ENCODE assay signal across 12 mouse cellular contexts in the genomic region with DNA sequence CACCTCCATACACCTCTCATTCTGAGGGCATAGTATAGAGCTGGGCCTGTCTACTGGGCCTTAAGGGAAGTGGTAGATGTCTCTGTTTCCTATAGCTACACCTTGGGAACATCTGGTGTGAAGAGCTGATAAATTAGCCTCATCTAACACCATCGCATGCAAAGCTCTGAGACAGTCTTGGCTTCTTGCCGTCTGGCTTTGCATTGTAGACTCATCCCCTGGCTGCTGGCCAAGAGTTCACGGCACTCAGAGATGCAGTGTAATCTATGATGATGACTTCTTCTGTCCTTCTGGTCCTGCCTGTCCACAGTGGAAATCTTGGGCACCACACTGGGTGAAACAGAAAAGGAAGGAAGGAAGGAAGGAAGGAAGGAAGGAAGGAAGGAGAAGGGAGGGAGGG.
DNase-seq lines count a peak whose midpoint lies in the region; ATAC-seq and TF ChIP-seq lines count a peak whose summit lies in the region.
"Had no signal": no experiment of that assay in that cellular context is flagged by ENCODE, and none has a peak within 500 bp of the region (broad histone marks: within the 10 kb centered on the region; RNA-seq: fewer than 3 reads in every experiment).

No protein-coding gene starts in this region.

- CTCF ChIA-PET in Patski (lab: Charles Lee): interaction anchor here (1.0 to 1.3 kb wide), 2 partner anchors 179 to 199 kb away, joined by 3 to 5 read pairs; no protein-coding TSS in a partner anchor

- no peaks in the 10 kb centered on the region for H3K36me3 ChIP-seq in liver, postnatal 0 days (replicated peaks; ENCODE audit: insufficient read depth, low read length)
- no peaks in the 10 kb centered on the region for H3K36me3 ChIP-seq in liver, embryonic 12.5 days
- H3K36me3 ChIP-seq: heart, embryonic 13.5 days; liver, embryonic 15.5 days had no signal

- no peak for TF ChIP-seq CTCF in liver, postnatal 0 days (IDR thresholded peaks at IDR 0.05; ENCODE audit: low read depth)
- TF ChIP-seq CTCF in Patski (IDR thresholded peaks at IDR 0.05): no peak

- H3K9ac ChIP-seq in liver, postnatal 0 days (replicated peaks): no peak overlapping the region
- H3K9ac ChIP-seq in liver, embryonic 12.5 days: no peak overlapping the region
- H3K9ac ChIP-seq: heart, embryonic 13.5 days; liver, embryonic 15.5 days had no signal

- 63% methylated on average over 3 of the region's 3 CpGs for WGBS in liver, postnatal 0 days (ENCODE audit: insufficient replicate concordance)
- 61% methylated on average over 3 of the region's 3 CpGs for WGBS in liver, embryonic 12.5 days (ENCODE audit: insufficient replicate concordance)

- POLR2A ChIA-PET in Patski (lab: Charles Lee): no interaction called here

- 0 out of 2 replicates have a peak, but pooled peaks have one; percentile 19 for ATAC-seq in liver, postnatal 0 days
- ATAC-seq in liver, embryonic 12.5 days: no peak
- ATAC-seq in Patski: no peak
- no peak for ATAC-seq in monocyte, adult 5-6 weeks (replicated peaks; ENCODE audit: insufficient number of reproducible peaks, low FRiP score, low TSS enrichment, poor library complexity, severe bottlenecking)
- ATAC-seq: activated CD4-positive, CD25-positive, alpha-beta regulatory T cell, adult 4 months had no signal

- H3K4me3 ChIP-seq in liver, postnatal 0 days (ENCODE audit: low read depth, low read length): no peak overlapping the region
- H3K4me3 ChIP-seq in liver, embryonic 12.5 days: no peak overlapping the region
- H3K4me3 ChIP-seq: heart, embryonic 13.5 days; liver, embryonic 15.5 days had no signal

- H3K27ac ChIP-seq in liver, postnatal 0 days (ENCODE audit: low read depth): no peak overlapping the region
- no peak overlapping the region for H3K27ac ChIP-seq in liver, embryonic 12.5 days
- H3K27ac ChIP-seq: heart, embryonic 13.5 days; liver, embryonic 15.5 days had no signal

- no peaks in the 10 kb centered on the region for H3K4me1 ChIP-seq in liver, postnatal 0 days (ENCODE audit: insufficient read depth)
- peaks cover 13% of the 10 kb centered on the region; the same call in 1 of the 2 replicates for H3K4me1 ChIP-seq in liver, embryonic 12.5 days
- H3K4me1 ChIP-seq: heart, embryonic 13.5 days; liver, embryonic 15.5 days had no signal

- TF ChIP-seq EP300 in liver, postnatal 0 days (IDR thresholded peaks at IDR 0.05; ENCODE audit: low read depth): no peak

- H3K9me3 ChIP-seq in liver, postnatal 0 days (ENCODE audit: low read length): no peaks in the 10 kb centered on the region
- H3K9me3 ChIP-seq in liver, embryonic 12.5 days (replicated peaks): no peaks in the 10 kb centered on the region
- H3K9me3 ChIP-seq: heart, embryonic 13.5 days; liver, embryonic 15.5 days had no signal

- H3K27me3 ChIP-seq in liver, postnatal 0 days (ENCODE audit: insufficient read depth, low read length): no peaks in the 10 kb centered on the region
- H3K27me3 ChIP-seq in liver, embryonic 12.5 days (replicated peaks): no peaks in the 10 kb centered on the region
- no peaks in the 10 kb centered on the region for H3K27me3 ChIP-seq in Patski
- H3K27me3 ChIP-seq: heart, embryonic 13.5 days; liver, embryonic 15.5 days had no signal

- H3K4me2 ChIP-seq in liver, postnatal 0 days (ENCODE audit: low read depth, low read length): no peak overlapping the region
- no peak overlapping the region for H3K4me2 ChIP-seq in liver, embryonic 12.5 days
- H3K4me2 ChIP-seq: heart, embryonic 13.5 days; liver, embryonic 15.5 days had no signal

- peak; percentile 12 for DNase-seq in gastrocnemius, postnatal 10 days
- no peak for DNase-seq in gastrocnemius, postnatal 25 days
- DNase-seq in liver, postnatal 0 days: peak; percentile 24
- peak; percentile 91 for DNase-seq in Patski (ENCODE audit: low read depth, low spot score)
- DNase-seq in cerebellum, postnatal 14 days: peak; percentile 59 to 78
- no peak for DNase-seq in thymus, postnatal 4 days
- DNase-seq: embryo, embryonic 11 days had no signal

- in situ Hi-C loops in Patski (cut with MboI; ENCODE audit: low pct_unique_long_range_greater_than_20kb): loop anchor here (5.0 kb wide), 2 partner anchors 191 to 291 kb away; partner anchors contain the start of gene Cldn11

Comparison
In these comparisons a context has a peak if more than half of its experiments do, and no peak if none do; other contexts are left out.
1. DNase-seq: peak in gastrocnemius, postnatal 10 days (single experiment), liver, postnatal 0 days (single experiment), Patski (single experiment) and cerebellum, postnatal 14 days (2 of 2); none in gastrocnemius, postnatal 25 days (single experiment) and thymus, postnatal 4 days (single experiment).